Mouse (Mus musculus) megakaryocyte, embryonic 14.5 days (primary cell): ENCODE measurements around the gene Sik3. TPM values are rescaled to one million over a fixed set of nuclear protein-coding genes. Genes with fewer than 3 reads are reported as not detected.

Source experiments
- H3K27me3 ChIP-seq: replicated peaks from 2 replicates; pipeline ENCODE3; 2012; ENCODE audit warnings: inconsistent platforms
- H3K36me3 ChIP-seq: replicated peaks from 2 replicates; pipeline ENCODE3; 2012; ENCODE audit warnings: low read length, inconsistent platforms, mixed read lengths
- H3K4me1 ChIP-seq: 2 replicates; pipeline ENCODE4 v1.6.1; 2012; ENCODE audit warnings: inconsistent platforms
- H3K4me3 ChIP-seq: replicated peaks from 2 replicates; pipeline ENCODE3; 2012; ENCODE audit warnings: moderate library complexity, mild to moderate bottlenecking, inconsistent platforms
- H3K9me3 ChIP-seq: 2 replicates; pipeline ENCODE4 v1.6.1; 2012; ENCODE audit warnings: inconsistent platforms
- FLI1 ChIP-seq: IDR thresholded peaks from 2 replicates; pipeline ENCODE4 v1.6.1; 2012; ENCODE audit warnings: low read length, inconsistent platforms, mixed read lengths
- GATA1 ChIP-seq: IDR thresholded peaks from 3 replicates; pipeline ENCODE4 v1.6.1; 2012; ENCODE audit warnings: mixed read lengths, low read length, inconsistent platforms, borderline replicate concordance
- polyA plus RNA-seq: library from polyadenylated mRNA; stranded (reverse); fragments of >175 nt; gene quantifications from 2 replicates; pipeline ENCODE4 v1.2.3, GENCODE M21; 2012; ENCODE audit warnings: low replicate concordance; ENCODE audit not compliant: insufficient read depth

The Sik3 gene
- polyA plus RNA-seq, 1 experiment = 17.3 TPM

DNA sequence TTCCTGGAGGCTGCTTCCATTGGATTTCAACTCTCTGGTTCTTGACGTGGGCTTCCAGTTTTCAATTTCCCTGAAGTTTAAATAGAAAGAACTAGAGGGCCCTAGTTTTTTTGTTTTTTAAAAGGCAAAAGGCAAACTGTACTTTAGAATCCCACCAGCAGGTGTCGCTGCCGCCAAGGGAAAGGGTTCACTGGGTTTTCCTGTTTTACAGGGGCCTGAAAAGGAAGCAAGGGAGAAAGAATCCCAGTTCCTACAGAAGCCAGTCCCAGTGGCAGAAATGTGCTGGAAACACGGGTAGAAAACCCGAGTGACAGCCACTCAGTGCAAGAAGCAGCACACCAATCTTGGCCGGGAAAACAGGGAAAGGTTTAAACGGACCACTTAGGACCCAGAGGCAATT is 8.9 kb upstream of the Sik3 start:
- peaks cover 26% of the 10 kb centered on the region for H3K4me1 ChIP-seq
- H3K4me3 ChIP-seq = no peak overlapping the region
- H3K36me3 ChIP-seq = no peaks in the 10 kb centered on the region
- H3K27me3 ChIP-seq = peaks cover 12% of the 10 kb centered on the region
- H3K9me3 ChIP-seq = no peaks in the 10 kb centered on the region
- no peak for TF ChIP-seq GATA1
- TF ChIP-seq FLI1 = no peak

DNA sequence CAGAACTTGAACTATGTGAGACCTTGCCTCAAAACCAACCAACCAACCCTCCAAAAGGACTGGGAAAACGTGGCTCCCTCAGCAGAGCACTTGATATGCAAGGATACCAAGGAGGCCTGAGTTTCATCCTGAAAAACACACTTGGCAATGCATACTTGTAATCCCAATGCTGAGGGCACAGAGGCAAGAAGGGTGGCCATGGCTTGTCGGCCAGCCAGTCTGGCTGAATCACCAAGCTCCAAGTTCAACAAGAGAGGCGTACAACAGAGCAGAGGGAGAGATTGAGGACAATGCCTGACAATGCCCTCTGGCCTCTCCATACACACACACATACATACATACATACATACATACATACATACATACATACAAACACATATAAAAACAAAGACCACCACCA is 8.1 kb upstream of the Sik3 start:
- no peak for TF ChIP-seq FLI1
- TF ChIP-seq GATA1 = no peak

DNA sequence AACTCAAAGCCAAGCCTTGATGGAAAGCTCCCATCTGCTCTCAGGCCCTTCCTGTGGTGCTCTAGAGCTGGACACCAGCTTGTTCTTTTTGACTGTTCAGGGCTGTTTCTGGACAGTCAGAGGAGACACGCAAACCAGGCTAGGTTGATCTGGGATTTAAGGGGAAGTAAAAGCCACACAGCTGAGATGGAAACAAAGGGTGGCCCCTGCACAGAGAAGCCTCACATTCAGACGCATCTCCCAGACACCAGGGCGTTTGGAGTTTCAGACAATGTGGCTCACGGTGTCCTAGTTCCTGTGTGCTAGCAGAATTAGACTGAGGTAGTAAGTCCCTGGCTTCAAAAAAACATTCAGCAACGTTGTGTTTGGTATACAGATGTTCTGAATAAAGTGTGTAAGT is 6.4 kb upstream of the Sik3 start:
- TF ChIP-seq GATA1 (no peak), FLI1 (no peak)
- H3K4me1 ChIP-seq = peaks cover 51% of the 10 kb centered on the region

More for the DNA sequence above, 8.1 kb upstream of the Sik3 start:
- Histone ChIP-seq H3K4me1 (peaks cover 34% of the 10 kb centered on the region), H3K4me3 (no peak overlapping the region), H3K36me3 (no peaks in the 10 kb centered on the region), H3K9me3 (no peaks in the 10 kb centered on the region), H3K27me3 (peaks cover 7% of the 10 kb centered on the region)

DNA sequence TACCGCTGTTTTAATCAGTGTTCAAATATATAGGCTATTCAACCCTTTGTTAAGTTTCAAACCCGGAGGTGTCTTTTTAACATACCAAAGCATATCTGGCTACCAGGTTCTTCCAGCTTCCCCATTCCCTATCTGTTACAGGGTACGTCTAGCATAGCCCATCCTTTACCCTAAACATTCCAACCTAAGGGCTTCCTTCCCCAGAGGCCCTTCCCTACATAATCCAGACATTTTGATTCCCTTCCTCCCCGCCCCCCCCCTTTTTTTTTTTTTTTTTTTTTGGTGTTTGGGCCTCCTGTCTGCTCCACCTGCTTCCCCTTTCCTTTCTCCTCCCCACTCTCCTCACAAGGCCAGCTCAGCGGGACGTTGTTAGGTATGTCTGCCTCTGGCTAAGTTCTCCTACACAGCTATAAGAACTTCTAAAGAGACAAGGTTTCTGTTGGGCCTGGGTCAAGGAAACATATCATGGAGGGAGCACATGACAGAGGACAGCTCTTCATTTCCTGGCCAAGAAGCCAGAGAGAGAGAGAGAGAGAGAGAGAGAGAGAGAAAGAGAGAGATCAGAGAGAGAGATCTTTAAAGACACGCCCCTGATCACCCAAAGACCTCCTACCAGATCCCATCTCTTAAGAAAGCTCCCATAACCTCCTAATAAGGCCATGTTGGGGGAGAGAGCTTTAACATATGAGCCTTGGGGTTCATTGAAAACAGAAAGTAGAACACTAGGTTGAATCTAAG is 3.5 kb upstream of the Sik3 start:
- no peak for TF ChIP-seq GATA1
- TF ChIP-seq FLI1 = no peak
- H3K36me3 ChIP-seq = no peaks in the 10 kb centered on the region
- no peaks in the 10 kb centered on the region for H3K27me3 ChIP-seq
- H3K4me3 ChIP-seq = no peak overlapping the region
- H3K9me3 ChIP-seq = no peaks in the 10 kb centered on the region
- peaks cover 54% of the 10 kb centered on the region for H3K4me1 ChIP-seq

More for the DNA sequence above, 6.4 kb upstream of the Sik3 start:
- H3K9me3 ChIP-seq = no peaks in the 10 kb centered on the region
- H3K36me3 ChIP-seq = no peaks in the 10 kb centered on the region
- H3K27me3 ChIP-seq = no peaks in the 10 kb centered on the region
- H3K4me3 ChIP-seq = no peak overlapping the region

DNA sequence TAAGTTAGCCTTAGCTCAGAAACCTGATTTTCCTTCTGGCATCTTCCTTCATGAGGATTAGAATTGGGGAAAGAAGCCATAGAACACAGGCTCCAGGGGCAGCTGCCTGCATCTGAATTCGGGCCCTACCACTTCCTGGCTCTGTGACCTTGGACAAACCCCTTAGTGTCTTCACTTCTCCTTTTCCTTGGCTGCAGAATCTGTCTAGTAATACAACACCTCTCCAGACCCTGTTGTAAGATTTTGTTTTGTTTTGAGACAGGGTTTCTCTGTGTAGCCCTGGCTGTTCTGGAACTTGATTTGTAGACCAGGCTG is 3.0 kb upstream of the Sik3 start:
- no peaks in the 10 kb centered on the region for H3K27me3 ChIP-seq
- no peak overlapping the region for H3K4me3 ChIP-seq
- no peaks in the 10 kb centered on the region for H3K9me3 ChIP-seq
- no peak for TF ChIP-seq GATA1
- no peak for TF ChIP-seq FLI1
- no peaks in the 10 kb centered on the region for H3K36me3 ChIP-seq
- peaks cover 54% of the 10 kb centered on the region for H3K4me1 ChIP-seq

DNA sequence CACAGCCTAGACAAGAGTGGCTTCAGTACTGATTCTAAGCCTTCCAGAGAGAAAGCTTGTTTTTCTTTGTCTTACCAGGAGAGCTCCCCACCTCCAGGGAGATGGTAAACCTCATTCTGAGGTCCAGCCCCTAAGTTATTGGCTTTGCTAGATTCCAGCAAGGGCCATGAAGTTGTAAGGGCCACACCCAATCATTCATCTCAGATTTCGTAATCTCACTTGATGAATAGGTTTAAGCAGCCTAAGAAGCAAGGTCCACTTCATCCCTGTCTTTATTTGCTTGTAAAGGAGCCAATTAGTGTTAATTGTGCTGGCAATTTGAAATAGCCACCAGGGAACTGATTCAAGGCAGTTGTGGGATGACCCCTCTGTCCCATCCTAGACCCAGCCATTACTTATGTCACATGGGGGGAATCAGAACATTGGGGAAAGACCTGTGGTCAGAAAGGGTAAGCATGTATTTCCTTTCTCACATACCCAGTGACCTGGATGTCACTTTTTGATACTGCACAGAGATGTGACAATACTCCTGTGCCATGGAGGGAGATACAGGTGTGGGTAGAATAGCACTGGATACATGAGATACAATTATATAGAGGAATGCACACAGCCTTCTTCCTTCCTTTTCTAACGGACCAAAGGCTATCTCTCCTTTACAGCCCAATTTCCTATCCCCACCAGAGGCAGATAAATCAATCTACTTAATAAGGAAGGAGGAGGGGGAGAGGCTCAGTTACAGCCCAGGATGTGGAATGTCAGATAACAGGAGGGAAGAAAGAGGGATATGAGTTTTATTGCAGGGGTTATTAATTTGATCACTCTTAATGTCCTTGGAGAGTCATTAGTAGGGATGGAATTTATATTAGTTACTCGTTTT is 1.3 kb upstream of the Sik3 start:
- H3K27me3 ChIP-seq = no peaks in the 10 kb centered on the region
- TF ChIP-seq FLI1 (no peak), GATA1 (no peak)
- peaks cover 2% of the 10 kb centered on the region for H3K36me3 ChIP-seq
- H3K4me3 ChIP-seq = peak overlapping the region; percentile 99
- no peaks in the 10 kb centered on the region for H3K9me3 ChIP-seq
- peaks cover 66% of the 10 kb centered on the region for H3K4me1 ChIP-seq

DNA sequence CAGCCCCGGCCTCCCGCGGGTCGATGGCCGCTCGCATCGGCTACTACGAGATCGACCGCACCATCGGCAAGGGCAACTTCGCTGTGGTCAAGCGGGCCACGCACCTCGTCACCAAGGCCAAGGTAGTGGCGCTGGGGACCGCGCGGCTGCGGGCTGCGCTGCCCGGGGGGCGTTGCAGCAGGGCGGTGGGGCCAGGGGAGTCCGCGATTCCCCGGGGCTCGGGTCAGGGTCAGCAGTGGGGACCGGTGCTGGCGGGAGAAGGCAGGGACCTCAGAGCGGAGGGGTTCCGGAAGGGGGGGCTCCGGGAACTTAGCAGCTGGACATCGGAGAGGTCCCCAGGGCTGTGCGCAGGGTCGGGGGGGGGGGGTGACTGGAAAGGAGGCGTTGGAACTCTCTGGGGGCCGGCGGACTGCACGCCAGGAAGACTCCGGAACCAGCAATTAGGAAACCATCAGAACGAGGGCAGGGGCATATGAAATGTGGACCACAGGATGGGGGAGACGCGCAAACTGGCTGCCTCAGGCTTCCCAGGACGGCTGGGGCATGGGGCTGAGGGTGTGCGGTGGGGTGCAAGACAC is 478 bp downstream of the Sik3 start:
- peaks cover 18% of the 10 kb centered on the region for H3K36me3 ChIP-seq
- peak overlapping the region; percentile 99 for H3K4me3 ChIP-seq
- TF ChIP-seq GATA1 (no peak), FLI1 (no peak)
- peaks cover 73% of the 10 kb centered on the region for H3K4me1 ChIP-seq
- no peaks in the 10 kb centered on the region for H3K9me3 ChIP-seq
- no peaks in the 10 kb centered on the region for H3K27me3 ChIP-seq

DNA sequence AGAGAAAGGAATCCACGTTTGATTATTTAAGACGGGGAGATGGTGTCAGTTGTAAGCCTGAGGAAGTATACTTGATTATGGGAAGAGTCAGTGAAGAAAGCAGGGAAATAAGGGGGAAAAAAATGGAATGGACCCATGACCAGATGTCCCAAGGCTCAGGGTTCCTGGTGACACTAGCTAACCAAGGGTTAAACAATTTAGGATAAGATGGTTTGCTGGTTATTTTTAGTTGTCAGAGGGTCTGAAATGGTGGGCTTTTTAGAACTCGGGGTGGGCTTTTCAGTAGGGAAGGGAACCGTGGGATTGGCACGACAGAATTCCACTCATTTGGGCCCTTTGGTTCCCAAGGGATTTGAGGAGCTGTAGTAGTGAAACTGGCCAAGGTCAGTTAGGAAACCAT is 996 bp downstream of the Sik3 start:
- Histone ChIP-seq H3K27me3 (no peaks in the 10 kb centered on the region), H3K9me3 (no peaks in the 10 kb centered on the region), H3K4me1 (peaks cover 76% of the 10 kb centered on the region), H3K36me3 (peaks cover 23% of the 10 kb centered on the region), H3K4me3 (peak overlapping the region; percentile 99)
- no peak for TF ChIP-seq GATA1
- no peak for TF ChIP-seq FLI1

DNA sequence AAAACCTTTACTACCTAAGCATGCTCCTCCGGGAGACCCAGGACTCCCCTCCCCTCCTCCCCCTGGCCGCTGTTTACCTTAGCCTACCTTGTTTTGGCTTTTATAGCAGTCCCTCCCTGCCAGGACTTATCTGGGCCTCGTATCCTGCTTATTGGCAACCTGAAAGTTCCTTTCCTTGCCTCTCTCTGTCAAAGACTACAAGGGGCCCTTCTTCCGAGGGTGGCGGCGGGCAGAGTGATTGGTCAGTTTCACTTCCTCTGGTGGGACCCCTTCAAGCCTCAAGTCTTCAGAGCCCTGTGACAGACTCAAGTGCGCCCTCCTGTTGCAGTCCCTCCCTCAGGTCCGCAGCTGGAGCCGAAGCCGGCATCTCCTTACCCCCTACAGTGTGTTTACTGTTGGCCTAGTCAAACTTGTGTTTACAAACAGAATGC is 1.6 kb downstream of the Sik3 start:
- Histone ChIP-seq H3K27me3 (no peaks in the 10 kb centered on the region), H3K4me3 (peak overlapping the region; percentile 99), H3K9me3 (no peaks in the 10 kb centered on the region), H3K4me1 (peaks cover 75% of the 10 kb centered on the region), H3K36me3 (peaks cover 30% of the 10 kb centered on the region)
- TF ChIP-seq GATA1 (no peak), FLI1 (no peak)
